Comparison of ENCODE assay signal across 9 mouse cellular contexts in the genomic region with DNA sequence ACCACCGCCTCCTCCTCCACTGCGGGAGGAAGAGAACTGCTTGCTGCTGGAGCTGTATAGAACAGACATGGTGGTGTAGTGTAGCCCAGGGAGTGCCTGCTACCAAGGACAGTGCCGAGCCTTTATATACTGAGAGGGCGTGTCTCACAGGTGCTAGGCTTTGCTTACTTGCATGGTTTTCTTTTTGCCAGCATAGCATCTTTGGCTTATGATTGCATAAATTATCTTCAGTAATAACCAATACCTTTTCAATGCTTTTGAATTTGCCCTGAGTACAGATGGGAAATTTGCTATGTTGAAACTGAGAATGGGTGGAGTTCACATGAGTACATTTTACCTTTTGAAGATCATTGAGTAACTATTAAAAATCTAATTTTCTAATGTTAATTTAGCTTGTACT. TPM values are rescaled to one million over a fixed set of nuclear protein-coding genes. Genes with fewer than 3 reads are reported as not detected.
DNase-seq lines count a peak whose midpoint lies in the region; ATAC-seq and TF ChIP-seq lines count a peak whose summit lies in the region.
"Had no signal": no experiment of that assay in that cellular context is flagged by ENCODE, and none has a peak within 500 bp of the region (broad histone marks: within the 10 kb centered on the region; RNA-seq: fewer than 3 reads in every experiment).

Gene Krt10, minus strand, starts transcription at position 101 of the 400 bp plus-strand sequence.

- no peaks in the 10 kb centered on the region for H3K4me1 ChIP-seq in lung, embryonic 14.5 days (ENCODE audit: insufficient read depth)
- no peaks in the 10 kb centered on the region for H3K4me1 ChIP-seq in lung, adult 2 months (ENCODE audit: control insufficient read depth, insufficient read depth, low read length)
- H3K4me1 ChIP-seq in stomach, embryonic 14.5 days (ENCODE audit: control insufficient read depth, insufficient read depth, low read length) = 0 out of 2 replicates have a peak, but pooled peaks cover 5% of the 10 kb centered on the region

- no peaks in the 10 kb centered on the region for H3K9me3 ChIP-seq in lung, embryonic 14.5 days (ENCODE audit: low read depth, low read length)
- H3K9me3 ChIP-seq in stomach, embryonic 14.5 days (ENCODE audit: control insufficient read depth, low read depth, low read length) = no peaks in the 10 kb centered on the region

- no peaks in the 10 kb centered on the region for H3K27me3 ChIP-seq in lung, embryonic 14.5 days (ENCODE audit: insufficient read depth, low read length)
- H3K27me3 ChIP-seq in stomach, embryonic 14.5 days (ENCODE audit: control insufficient read depth, insufficient read depth, low read length) = no peaks in the 10 kb centered on the region

- no peak for TF ChIP-seq CTCF in lung, embryonic 14.5 days (IDR thresholded peaks at IDR 0.05; ENCODE audit: low read depth)
- TF ChIP-seq CTCF in lung, adult 2 months (IDR thresholded peaks at IDR 0.05; ENCODE audit: insufficient read depth, low read length) = no peak

- DNase-seq in frontal cortex, adult 2 months (ENCODE audit: extremely low spot score in 1 of 2, low spot score in 1 of 2) = no peak
- DNase-seq in lung, embryonic 14.5 days = no peak
- DNase-seq in lung, adult 2 months = no peak
- no peak for DNase-seq in layer of hippocampus, postnatal 10 days (ENCODE audit: low spot score in 2 of 2)
- no peak for DNase-seq in adrenal gland, postnatal 25 days
- DNase-seq in adrenal gland, adult 2 months = no peak

- no peak within 1 kb of the TSS for H3K9ac ChIP-seq in lung, embryonic 14.5 days
- no peak within 1 kb of the TSS for H3K9ac ChIP-seq in stomach, embryonic 14.5 days (replicated peaks; ENCODE audit: low read depth, low read length)

- WGBS in lung, embryonic 14.5 days = 81% methylated on average over 4 of the region's 4 CpGs
- 80% methylated on average over 4 of the region's 4 CpGs for WGBS in lung, adult 2 months
- WGBS in stomach, embryonic 14.5 days = 84% methylated on average over 4 of the region's 4 CpGs

- ATAC-seq in frontal cortex, adult (ENCODE audit: low TSS enrichment) = no peak
- no peak for ATAC-seq in lung, embryonic 14.5 days (ENCODE audit: insufficient read depth)
- no peak for ATAC-seq in stomach, embryonic 14.5 days (ENCODE audit: insufficient number of reproducible peaks, insufficient read depth, low FRiP score, low read depth)
- ATAC-seq: inflammation-experienced regulatory T-cells, adult 6 months had no signal

- TF ChIP-seq POLR2A in lung, adult 2 months (IDR thresholded peaks at IDR 0.05; ENCODE audit: borderline replicate concordance, extremely low read depth, low read depth, low read length) = no peak

- no peak within 1 kb of the TSS for H3K4me3 ChIP-seq in lung, embryonic 14.5 days (ENCODE audit: low read depth, low read length)
- H3K4me3 ChIP-seq in lung, adult 2 months (replicated peaks; ENCODE audit: extremely low read depth, low read depth, low read length) = no peak within 1 kb of the TSS
- no peak within 1 kb of the TSS for H3K4me3 ChIP-seq in stomach, embryonic 14.5 days (ENCODE audit: low read depth, low read length)

- no peak within 1 kb of the TSS for H3K4me2 ChIP-seq in lung, embryonic 14.5 days
- H3K4me2 ChIP-seq in stomach, embryonic 14.5 days (replicated peaks; ENCODE audit: low read depth, low read length) = no peak within 1 kb of the TSS

- no peaks in the 10 kb centered on the region; the same call in 1 of the 2 replicates for H3K36me3 ChIP-seq in lung, embryonic 14.5 days (ENCODE audit: insufficient read depth)
- H3K36me3 ChIP-seq in stomach, embryonic 14.5 days (ENCODE audit: control insufficient read depth, insufficient read depth, low read length) = no peaks in the 10 kb centered on the region

- no peak within 1 kb of the TSS for H3K27ac ChIP-seq in lung, embryonic 14.5 days (ENCODE audit: low read depth)
- no peak within 1 kb of the TSS for H3K27ac ChIP-seq in stomach, embryonic 14.5 days (ENCODE audit: low read length)

RNA-seq across cellular contexts. Expression of gene Krt10, which starts in this region (rescaled TPM):
- polyA plus RNA-seq in frontal cortex, adult 2 months (2012; rRNA removed) = 9.3 and 11.7 TPM in 2 replicates
- 24.5 and 24.6 TPM in 2 replicates for polyA plus RNA-seq in lung, embryonic 14.5 days (2014; fragmentation: Nextera tagmentation; extraction: Ambion mirVana)
- polyA plus RNA-seq in lung, adult 2 months (2012; rRNA removed) = 1.0 and 1.1 TPM in 2 replicates
- total RNA-seq in layer of hippocampus, postnatal 10 days (2021) = 10 to 100 TPM; 14.3 to 14.8 TPM
- polyA plus RNA-seq in stomach, embryonic 14.5 days (2014; fragmentation: Nextera tagmentation; extraction: Ambion mirVana) = 31.7 and 37.0 TPM in 2 replicates
- 4.3 and 7.7 TPM in 2 replicates for total RNA-seq in adrenal gland, postnatal 25 days (2021)
- 1 to 10 TPM; 5.5 to 5.8 TPM for total RNA-seq in adrenal gland, adult 2 months (2021)
- 0.43 and 0.56 TPM in 2 replicates for polyA plus RNA-seq in adrenal gland, adult 2 months (2012; rRNA removed)
